Mouse (Mus musculus) midbrain, embryonic 14.5 days (tissue): ENCODE measurements around the gene Uggt1. TPM values are rescaled to one million over a fixed set of nuclear protein-coding genes. Genes with fewer than 3 reads are reported as not detected.

Source experiments
- ATAC-seq: fragments of 200-750 bp; cut with Nextera tagmentation; 2 replicates; pipeline ENCODE4 v1.8.0; 2017; ENCODE audit warnings: moderate number of reproducible peaks, moderate library complexity; ENCODE audit not compliant: low FRiP score, low TSS enrichment
- DNase-seq: peaks from one replicate; pipeline ENCODE4 v3.0.0-alpha.2; 2015
- H3K27ac ChIP-seq: fragments of 300-500 bp; sonication (generic); replicated peaks from 2 replicates; pipeline ENCODE4 v1.5.1; 2014; ENCODE audit warnings: mild to moderate bottlenecking, low read depth, low read length, moderate library complexity
- H3K27me3 ChIP-seq: fragments of 300-500 bp; sonication (generic); 2 replicates; pipeline ENCODE4 v1.6.1; 2014; ENCODE audit warnings: low read length, control low read depth, mixed read lengths; ENCODE audit not compliant: control insufficient read depth, insufficient read depth
- H3K36me3 ChIP-seq: fragments of 300-500 bp; sonication (generic); 2 replicates; pipeline ENCODE4 v1.6.1; 2014; ENCODE audit warnings: low read length, control low read depth; ENCODE audit not compliant: control insufficient read depth, insufficient read depth
- H3K4me1 ChIP-seq: fragments of 300-500 bp; sonication (generic); 2 replicates; pipeline ENCODE4 v1.6.1; 2014; ENCODE audit warnings: mild to moderate bottlenecking, antibody characterized with exemption, low read length, control low read depth; ENCODE audit not compliant: control insufficient read depth, insufficient read depth
- H3K4me2 ChIP-seq: fragments of 300-500 bp; sonication (generic); 2 replicates; pipeline ENCODE4 v1.6.1; 2014; ENCODE audit warnings: mild to moderate bottlenecking, low read length, moderate library complexity
- H3K4me3 ChIP-seq: fragments of 300-500 bp; sonication (generic); replicated peaks from 2 replicates; pipeline ENCODE4 v1.5.1; 2014; ENCODE audit warnings: low read depth, low read length
- H3K9ac ChIP-seq: fragments of 300-500 bp; sonication (generic); replicated peaks from 2 replicates; pipeline ENCODE4 v1.6.1; 2014; ENCODE audit warnings: mild to moderate bottlenecking, low read length, moderate library complexity
- H3K9me3 ChIP-seq: fragments of 300-500 bp; sonication (generic); 2 replicates; pipeline ENCODE4 v1.6.1; 2016; ENCODE audit warnings: low read length, control low read depth, mixed read lengths; ENCODE audit not compliant: control insufficient read depth
- WGBS: fragments of 180-500 bp; shearing (Covaris S2); extraction: QIAGEN DNeasy Blood & Tissue Kit; methylation state at CpG from one replicate; pipeline ENCODE4 v1.1.7; 2014; 5-methylcytosine and 5-hydroxymethylcytosine counted together
- polyA plus RNA-seq: library from polyadenylated mRNA; unstranded; fragments of >200 nt; fragmentation: Nextera tagmentation; extraction: Ambion mirVana; gene quantifications from 2 replicates; pipeline ENCODE4 v1.2.1, GENCODE M21; 2014

Gene Uggt1
- polyA plus RNA-seq, 1 experiment from 2014 or later, result 73.8 TPM

DNA sequence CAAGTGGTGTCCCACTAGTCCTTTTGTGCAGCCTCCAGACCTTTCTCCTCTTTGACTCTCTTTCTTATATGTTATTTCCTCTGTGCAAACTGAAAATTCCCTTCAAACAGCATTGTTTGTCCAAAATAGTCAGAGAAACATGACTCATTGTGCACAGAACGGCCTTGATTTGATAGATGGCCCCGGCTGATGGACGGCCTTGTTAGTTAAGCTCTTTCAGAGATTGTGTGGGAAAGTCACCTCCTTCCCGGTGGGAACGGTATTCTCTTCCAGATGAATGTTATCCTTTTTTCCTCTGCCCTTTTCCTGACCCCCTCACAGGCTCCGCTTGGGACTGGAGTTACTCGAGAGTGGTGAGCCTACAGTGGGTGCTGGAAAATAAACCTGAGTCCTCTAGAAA is 119.4 kb downstream of the Uggt1 start:
- WGBS, result 81% methylated on average over 7 of the region's 7 CpGs
- Histone ChIP-seq H3K4me1 (no peaks in the 10 kb centered on the region), H3K36me3 (no peaks in the 10 kb centered on the region), H3K4me2 (no peak overlapping the region), H3K27me3 (no peaks in the 10 kb centered on the region), H3K9ac (no peak overlapping the region), H3K9me3 (no peaks in the 10 kb centered on the region), H3K4me3 (no peak overlapping the region), H3K27ac (no peak overlapping the region)
- no peak for DNase-seq
- ATAC-seq, result no peak

DNA sequence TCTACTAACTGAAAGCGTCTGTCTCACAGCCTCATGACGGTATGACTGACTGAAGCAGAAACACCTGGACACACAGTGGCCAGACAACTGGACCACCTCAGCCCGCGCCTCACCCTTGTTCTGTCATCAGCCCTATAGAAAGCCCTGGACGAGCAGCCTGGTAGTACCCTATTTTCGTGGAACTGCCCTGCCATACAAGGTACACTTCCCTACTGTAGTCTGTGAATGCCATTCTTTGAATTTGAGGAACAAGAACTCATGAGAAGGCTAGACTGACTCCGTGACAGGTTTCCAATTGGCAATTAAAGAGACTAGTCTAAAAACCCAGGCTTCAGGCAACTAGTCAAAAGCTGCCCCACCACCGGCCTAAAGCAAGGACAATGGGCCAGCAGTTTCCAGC is 123.3 kb downstream of the Uggt1 start:
- 78% methylated on average over 8 of the region's 8 CpGs for WGBS
- H3K9ac ChIP-seq, result no peak overlapping the region
- H3K4me3 ChIP-seq, result no peak overlapping the region
- H3K27ac ChIP-seq, result no peak overlapping the region
- no peaks in the 10 kb centered on the region for H3K27me3 ChIP-seq
- H3K4me1 ChIP-seq, result no peaks in the 10 kb centered on the region
- no peaks in the 10 kb centered on the region for H3K9me3 ChIP-seq
- no peak overlapping the region for H3K4me2 ChIP-seq
- no peak for ATAC-seq
- H3K36me3 ChIP-seq, result no peaks in the 10 kb centered on the region
- DNase-seq, result no peak

DNA sequence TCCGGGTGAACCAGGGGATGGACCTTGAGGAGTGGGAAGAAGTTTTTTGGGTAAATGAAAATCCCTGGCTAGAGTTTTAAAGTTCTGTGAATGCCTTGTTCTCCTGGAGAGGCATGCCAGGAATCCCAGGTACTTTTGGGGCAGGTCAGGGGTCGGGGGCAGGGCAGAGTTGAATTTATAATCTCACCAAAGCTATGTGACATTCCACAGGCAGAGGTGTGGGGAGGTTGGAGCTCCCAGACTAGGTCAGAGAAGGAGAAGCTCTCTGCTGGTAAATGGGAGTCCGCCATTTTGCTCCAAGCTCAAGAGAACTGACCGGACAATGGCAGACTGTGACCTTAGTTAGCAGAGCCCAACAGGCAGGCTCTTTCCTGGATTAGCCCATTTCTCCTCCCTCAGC is 125.1 kb downstream of the Uggt1 start:
- no peak overlapping the region for H3K9ac ChIP-seq
- H3K9me3 ChIP-seq, result no peaks in the 10 kb centered on the region
- H3K27ac ChIP-seq, result no peak overlapping the region
- DNase-seq (no peak), ATAC-seq (no peak)
- no peak overlapping the region for H3K4me3 ChIP-seq
- no peaks in the 10 kb centered on the region for H3K27me3 ChIP-seq
- no peaks in the 10 kb centered on the region for H3K4me1 ChIP-seq
- H3K4me2 ChIP-seq, result no peak overlapping the region
- no peaks in the 10 kb centered on the region for H3K36me3 ChIP-seq
- WGBS, result 92% methylated on average over 4 of the region's 4 CpGs

DNA sequence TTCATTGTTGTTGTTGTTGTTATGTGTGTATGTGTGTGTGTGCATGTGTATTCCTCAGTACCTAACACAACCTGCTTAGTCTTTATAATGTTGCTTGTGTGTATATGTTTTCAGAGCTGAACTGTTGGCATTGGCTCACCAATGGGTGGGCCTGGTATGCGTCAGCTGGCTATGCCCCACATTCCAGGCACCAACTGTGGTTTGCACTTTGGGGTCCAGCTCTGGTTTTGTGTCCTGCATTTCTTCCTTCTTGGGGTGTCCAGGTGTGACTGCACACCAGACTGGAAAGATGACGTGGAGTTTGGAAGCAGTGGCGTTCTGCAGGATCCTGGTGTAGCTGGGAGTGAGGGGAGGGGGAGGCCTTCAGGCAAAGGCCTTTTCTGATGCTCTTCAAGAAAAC is 125.6 kb downstream of the Uggt1 start:
- H3K9ac ChIP-seq, result no peak overlapping the region
- no peaks in the 10 kb centered on the region for H3K4me1 ChIP-seq
- H3K27me3 ChIP-seq, result no peaks in the 10 kb centered on the region
- no peaks in the 10 kb centered on the region for H3K36me3 ChIP-seq
- no peaks in the 10 kb centered on the region for H3K9me3 ChIP-seq
- H3K4me3 ChIP-seq, result no peak overlapping the region
- no peak overlapping the region for H3K27ac ChIP-seq
- 93% methylated on average over 3 of the region's 3 CpGs for WGBS
- DNase-seq (no peak), ATAC-seq (no peak)
- H3K4me2 ChIP-seq, result no peak overlapping the region

DNA sequence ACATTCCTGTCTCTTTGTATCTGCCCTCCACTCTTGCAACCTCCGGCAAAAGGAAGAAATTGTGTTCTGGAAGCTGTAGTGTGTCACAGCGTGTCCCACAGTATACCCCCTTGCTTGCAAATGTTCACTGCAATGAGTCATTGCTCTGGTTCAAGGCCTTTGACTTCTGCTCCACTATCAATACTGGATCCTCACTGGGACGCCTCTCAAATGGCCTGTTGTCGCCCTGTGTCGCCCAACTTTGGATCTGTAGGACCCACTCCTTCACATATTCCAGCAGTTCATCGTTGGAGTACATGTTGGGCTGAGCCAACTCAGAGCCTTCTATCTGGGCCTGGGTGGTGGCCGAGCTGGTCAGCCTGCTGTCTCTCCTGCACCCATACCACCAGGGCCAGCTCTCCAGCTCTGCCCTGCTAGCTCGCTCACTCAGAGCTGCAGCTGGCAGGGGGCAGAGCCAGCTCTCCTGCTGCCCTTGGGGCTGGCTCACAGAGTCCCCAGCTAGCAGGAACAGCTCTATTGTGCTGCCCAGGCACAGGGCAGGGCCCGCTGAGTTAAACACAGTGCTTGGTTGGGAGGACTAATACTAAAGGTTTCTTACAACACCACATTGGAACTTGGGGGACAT is 126.3 kb downstream of the Uggt1 start:
- no peaks in the 10 kb centered on the region for H3K9me3 ChIP-seq
- WGBS, result 82% methylated on average over 9 of the region's 9 CpGs
- no peak overlapping the region for H3K4me2 ChIP-seq
- H3K27ac ChIP-seq, result no peak overlapping the region
- ATAC-seq (no peak), DNase-seq (no peak)
- no peaks in the 10 kb centered on the region for H3K4me1 ChIP-seq
- H3K27me3 ChIP-seq, result no peaks in the 10 kb centered on the region
- no peak overlapping the region for H3K4me3 ChIP-seq
- no peak overlapping the region for H3K9ac ChIP-seq
- no peaks in the 10 kb centered on the region for H3K36me3 ChIP-seq

DNA sequence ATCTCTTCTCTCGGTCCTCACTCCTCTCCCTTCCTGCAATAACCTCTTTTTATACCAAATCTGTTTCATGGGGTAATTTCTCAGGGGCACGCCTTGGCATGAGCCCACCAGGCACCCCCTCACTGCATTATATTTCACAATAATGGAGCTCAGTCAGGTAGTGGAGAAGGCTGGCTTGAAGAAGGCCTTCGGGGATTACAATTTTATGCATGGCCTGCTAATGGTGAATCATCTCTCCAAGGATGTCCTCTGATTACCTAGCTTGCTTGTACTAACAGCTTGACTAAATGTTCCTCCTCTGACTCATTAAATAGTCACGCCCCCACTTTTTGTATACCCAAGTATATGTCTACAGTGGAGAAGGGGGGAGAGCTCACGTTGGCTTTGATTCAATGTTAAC is 128.0 kb downstream of the Uggt1 start:
- H3K4me3 ChIP-seq, result no peak overlapping the region
- 75% methylated on average over 5 of the region's 5 CpGs for WGBS

DNA sequence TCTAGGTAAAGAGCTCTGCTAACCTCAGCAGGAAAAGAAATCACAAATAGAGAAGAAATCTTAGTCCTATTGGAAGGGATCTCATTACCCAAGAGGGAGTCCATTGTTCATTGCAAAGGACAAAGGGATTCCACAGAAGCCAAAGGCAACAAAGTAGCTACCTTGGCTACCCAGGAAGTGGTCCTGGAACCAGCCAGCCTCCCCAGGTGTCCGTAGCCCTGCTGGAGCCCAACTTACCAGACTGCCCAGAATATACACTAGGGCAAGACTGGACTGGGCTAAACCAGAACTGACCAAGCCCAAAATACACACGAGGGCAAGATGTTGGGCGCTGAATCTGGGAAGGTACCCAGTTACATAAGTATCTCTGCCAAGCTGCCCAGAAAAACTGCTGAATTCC is 129.7 kb downstream of the Uggt1 start:
- no peak overlapping the region for H3K4me3 ChIP-seq
- H3K36me3 ChIP-seq, result no peaks in the 10 kb centered on the region
- no peak overlapping the region for H3K27ac ChIP-seq
- H3K27me3 ChIP-seq, result no peaks in the 10 kb centered on the region
- ATAC-seq, result no peak
- no peak overlapping the region for H3K4me2 ChIP-seq
- DNase-seq, result no peak
- H3K9ac ChIP-seq, result no peak overlapping the region
- no peaks in the 10 kb centered on the region for H3K9me3 ChIP-seq
- no peaks in the 10 kb centered on the region for H3K4me1 ChIP-seq
- WGBS, result 67% methylated on average over 3 of the region's 3 CpGs

More for the DNA sequence above, 128.0 kb downstream of the Uggt1 start:
- Histone ChIP-seq H3K9ac (no peak overlapping the region), H3K4me1 (no peaks in the 10 kb centered on the region), H3K4me2 (no peak overlapping the region), H3K9me3 (no peaks in the 10 kb centered on the region), H3K27ac (no peak overlapping the region), H3K27me3 (no peaks in the 10 kb centered on the region), H3K36me3 (no peaks in the 10 kb centered on the region)
- ATAC-seq (no peak), DNase-seq (no peak)

DNA sequence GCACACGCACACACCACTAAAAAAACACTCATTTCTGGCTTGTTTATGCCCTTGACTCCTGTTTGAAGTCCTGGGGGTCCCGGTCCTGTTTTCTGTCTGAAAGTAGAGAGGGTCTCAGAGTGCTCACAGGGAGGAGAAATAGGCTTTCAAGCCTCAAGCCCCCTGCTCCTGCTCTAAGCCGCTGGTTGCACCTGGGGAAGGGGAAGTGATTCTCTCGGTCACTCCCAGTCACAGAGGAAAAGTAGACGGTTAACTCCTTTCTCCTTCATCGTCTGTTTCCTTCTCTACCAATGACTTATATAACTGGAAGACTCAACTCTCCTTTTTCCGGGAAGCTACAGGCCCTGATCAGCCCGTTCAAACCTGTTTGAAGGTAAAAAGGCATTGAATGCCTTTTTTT is 130.8 kb downstream of the Uggt1 start:
- WGBS, result 90% methylated on average over 8 of the region's 8 CpGs
- no peak overlapping the region for H3K9ac ChIP-seq
- no peak overlapping the region for H3K27ac ChIP-seq

DNA sequence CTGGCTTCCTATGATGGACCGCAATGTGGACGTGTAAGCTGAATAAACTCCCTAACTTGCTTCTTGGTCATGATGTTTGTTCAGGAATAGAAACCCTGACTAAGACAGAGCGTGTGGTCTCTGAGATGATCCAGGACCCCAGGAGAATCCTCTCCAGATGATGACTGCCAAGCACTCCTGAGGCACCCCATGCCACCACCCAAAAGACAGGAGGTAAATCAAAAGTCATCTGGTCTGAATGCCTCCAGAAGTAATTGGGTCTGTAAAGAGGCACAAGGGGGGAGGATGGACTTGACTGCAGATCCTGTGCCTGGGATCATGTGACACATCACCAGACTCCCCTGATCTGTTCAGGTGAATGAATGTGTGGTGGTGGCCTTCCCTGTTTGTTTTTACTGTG is 131.9 kb downstream of the Uggt1 start:
- no peaks in the 10 kb centered on the region for H3K9me3 ChIP-seq
- no peaks in the 10 kb centered on the region for H3K27me3 ChIP-seq
- H3K36me3 ChIP-seq, result no peaks in the 10 kb centered on the region
- no peak overlapping the region for H3K4me3 ChIP-seq
- no peaks in the 10 kb centered on the region for H3K4me1 ChIP-seq
- no peak overlapping the region for H3K27ac ChIP-seq
- DNase-seq, result no peak
- H3K9ac ChIP-seq, result no peak overlapping the region
- 94% methylated on average over 3 of the region's 3 CpGs for WGBS
- ATAC-seq, result no peak
- H3K4me2 ChIP-seq, result no peak overlapping the region

More for the DNA sequence above, 130.8 kb downstream of the Uggt1 start:
- Histone ChIP-seq H3K4me1 (no peaks in the 10 kb centered on the region), H3K27me3 (no peaks in the 10 kb centered on the region), H3K4me3 (no peak overlapping the region), H3K36me3 (no peaks in the 10 kb centered on the region), H3K4me2 (no peak overlapping the region), H3K9me3 (no peaks in the 10 kb centered on the region)
- DNase-seq, result no peak
- no peak for ATAC-seq
